Mouse (Mus musculus): ENCODE data around the gene Xab2. TPM values are rescaled to one million over a fixed set of nuclear protein-coding genes. Genes with fewer than 3 reads are reported as not detected.
A peak's percentile ranks its signal among the peaks of the same experiment; 100 is the strongest.

Xab2 gene
- 10 to 100 TPM in 1 of 2 experiments, 1 to 10 TPM in 1; 9.5 to 10.0 TPM for total RNA-seq (2021)
- long read RNA-seq, experiment 1, partial matches to known transcripts, result 1 of 4 reads
- long read RNA-seq, experiment 1, other reads (novel, unspliced or antisense), result 0 of 4 reads
- long read RNA-seq, experiment 2, transcript Xab2-201 (19 exons, 2,677 nt), result major isoform, 15 of 21 reads
- long read RNA-seq, experiment 2, partial matches to known transcripts, result 4 of 21 reads
- long read RNA-seq, experiment 2, other reads (novel, unspliced or antisense), result 2 of 21 reads

DNA sequence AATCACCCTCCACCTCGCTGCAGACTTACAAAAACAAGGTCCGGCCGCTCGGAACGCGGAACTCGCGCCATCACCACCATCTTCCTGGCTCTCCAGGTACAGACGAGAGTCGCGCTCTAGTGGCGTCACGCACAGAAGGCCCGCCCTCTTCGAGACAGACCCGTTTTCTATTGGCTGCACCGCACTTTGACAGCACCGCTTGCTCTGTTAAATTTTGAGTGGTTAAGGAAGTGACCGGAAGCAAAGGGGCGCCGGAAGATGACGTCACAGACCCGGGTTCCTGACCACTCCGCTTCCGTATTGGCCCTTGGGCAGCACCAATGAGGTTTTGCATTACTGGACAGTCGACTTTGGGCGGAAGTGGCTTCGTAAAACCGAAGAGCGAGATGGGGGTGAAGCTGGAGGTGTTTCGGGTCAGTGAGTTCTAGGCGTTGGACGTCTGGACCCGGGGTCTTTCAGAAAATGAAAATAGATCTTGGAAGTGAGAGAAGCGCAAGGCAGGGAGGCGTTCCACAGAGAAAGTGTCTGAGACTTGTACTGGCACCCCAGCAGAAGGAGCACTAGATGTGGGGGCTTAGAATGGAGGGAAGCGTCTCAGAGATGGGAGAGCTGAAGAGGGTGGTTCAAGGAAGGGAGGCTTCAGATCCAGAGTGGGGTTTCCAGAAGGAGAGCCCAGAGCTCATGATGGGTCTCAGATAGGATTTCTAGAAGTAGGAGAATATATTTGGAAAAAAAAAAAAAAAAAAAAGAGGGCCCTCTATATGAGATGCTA lies at the start of gene Xab2, which contains the start of gene Pet100:
Gene Xab2 (minus strand): TSS at position 118 of the 772 bp plus-strand sequence.
Gene Pet100 (plus strand): TSS at position 350 of the 772 bp plus-strand sequence.
- DNase-seq, result peak; percentile 98

DNA sequence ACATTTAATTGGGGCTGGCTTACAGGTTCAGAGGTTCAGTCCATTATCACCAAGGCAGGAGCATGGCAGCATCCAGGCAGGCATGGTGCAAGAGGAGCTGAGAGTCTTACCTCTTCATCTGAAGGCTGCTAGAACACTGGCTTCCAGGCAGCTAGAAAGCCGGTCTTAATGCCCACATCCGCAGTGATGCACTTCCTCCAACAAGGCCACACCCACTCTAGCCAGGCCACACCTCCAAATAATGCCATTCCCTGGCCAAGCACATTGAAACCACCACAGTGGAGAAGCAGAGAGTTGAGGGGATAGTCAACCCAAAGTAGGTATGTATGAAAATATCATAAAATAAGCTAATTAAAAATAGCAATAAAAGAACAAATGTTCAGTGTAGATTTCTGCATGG lies 49.3 kb upstream of the Xab2 start:
- DNase-seq, result no peak

DNA sequence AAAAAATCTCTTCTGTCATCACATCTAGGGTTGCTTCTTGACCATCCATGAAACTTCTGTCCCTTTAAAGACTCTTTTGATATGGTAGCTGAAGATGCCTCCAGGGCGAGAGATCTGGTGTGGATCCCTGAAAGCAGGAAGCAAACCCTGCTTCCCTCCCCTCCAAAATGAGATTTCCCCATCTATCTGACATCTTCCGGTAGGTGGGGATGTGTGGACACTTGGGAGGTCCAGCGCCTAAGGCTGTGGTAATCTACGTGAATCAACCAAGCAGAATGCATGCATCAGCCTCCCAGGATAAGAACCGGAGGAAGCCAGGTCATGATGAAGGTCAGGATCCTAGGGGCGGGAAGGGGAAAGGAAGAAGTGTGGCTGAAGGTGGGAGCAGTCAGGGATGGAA lies 44.4 kb upstream of the Xab2 start, which contains the start of gene Mcemp1:
Gene Mcemp1 (plus strand): TSS at position 248 of the 400 bp plus-strand sequence.
- no peak for DNase-seq

DNA sequence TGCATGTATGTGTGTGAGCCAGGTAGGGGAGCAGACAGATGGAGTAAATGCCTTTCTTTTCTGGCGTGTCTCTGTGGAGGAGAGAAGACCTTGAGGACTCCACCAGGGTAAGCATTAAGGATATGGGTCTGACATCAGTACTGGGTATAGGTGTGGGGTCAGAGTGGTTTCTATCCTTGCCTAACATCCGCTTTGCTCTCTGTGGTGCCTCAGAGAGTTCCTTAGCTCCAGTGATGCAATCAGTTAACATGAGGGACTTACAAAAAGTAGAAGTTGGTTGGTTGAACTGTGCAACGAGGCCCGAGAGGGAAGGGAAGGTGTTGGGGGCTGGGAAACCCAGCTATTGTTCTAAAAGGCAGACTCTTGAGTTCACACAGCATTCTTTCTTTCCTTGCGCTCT lies 43.3 kb upstream of the Xab2 start:
- no peak for DNase-seq

DNA sequence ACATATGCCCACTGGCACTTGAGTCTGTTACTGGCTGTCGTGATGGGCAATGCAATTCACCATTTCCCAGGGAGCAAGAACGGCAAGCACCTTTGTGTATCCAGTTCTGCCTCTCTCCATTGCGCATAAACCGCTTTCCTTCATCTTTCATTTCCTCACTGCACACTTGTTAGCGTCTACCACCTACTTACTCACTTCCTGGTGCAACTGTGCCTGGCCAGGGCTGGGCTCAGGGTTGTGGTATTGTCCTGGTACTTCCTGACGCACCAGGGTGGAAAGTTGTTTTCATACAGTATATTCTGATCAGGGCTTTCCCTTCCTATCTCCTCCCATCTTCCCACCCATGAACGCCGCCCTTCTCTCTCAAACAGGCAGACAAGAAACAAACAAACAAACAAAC lies 39.8 kb upstream of the Xab2 start:
- DNase-seq, result no peak

DNA sequence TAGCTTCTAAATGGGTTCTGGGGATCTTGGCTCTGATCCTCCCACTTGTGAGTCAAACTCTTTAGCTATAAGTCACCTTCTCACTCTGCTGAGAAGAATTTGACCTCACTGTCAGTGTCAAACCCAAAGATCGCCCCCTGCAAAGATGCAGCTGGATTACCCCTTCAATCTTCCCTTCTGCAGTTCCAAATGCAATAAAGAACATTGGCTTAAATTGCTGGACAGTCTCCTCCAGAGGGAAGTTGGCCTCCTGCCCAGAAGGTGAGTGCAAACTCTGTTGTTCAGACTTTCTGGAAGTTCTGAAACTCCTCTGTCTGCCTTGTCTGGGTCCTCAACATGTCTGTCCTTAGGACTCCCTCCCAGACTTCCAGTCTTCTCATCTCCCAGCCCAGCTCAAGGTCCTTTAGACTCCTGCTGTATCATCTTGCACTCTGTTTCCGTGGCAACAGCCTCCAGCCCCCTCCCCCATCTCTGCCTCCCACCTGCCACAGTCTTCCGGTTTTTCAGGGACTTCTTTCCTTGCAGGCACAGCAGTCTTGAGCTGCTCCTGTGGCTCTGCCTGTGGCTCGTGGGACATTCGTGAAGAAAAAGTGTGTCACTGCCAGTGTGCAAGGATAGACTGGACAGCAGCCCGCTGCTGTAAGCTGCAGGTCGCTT lies 35.7 kb upstream of the Xab2 start:
- DNase-seq, result no peak

DNA sequence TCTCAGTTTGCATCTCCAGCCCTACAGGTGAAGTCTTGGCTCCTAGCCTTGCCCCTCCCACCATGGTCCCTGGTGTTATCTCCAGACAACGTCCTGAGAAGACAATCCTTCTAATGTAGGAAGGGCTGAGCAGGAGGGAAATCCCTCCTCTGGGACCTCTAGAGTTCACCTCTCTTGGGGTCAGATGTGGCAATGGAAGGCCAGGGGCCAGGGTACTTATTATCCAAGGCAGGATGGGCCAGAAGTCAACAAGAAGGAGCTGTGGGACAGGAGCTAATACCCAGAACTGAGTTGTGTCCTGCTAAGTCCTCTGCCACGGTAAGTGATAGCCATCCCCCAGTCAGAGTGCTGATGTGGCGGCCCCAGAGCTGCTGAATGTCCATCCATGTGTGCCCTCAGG lies 34.4 kb upstream of the Xab2 start, which contains the start of gene Retn:
Gene Retn (plus strand): TSS at position 245 of the 400 bp plus-strand sequence.
- no peak for DNase-seq

DNA sequence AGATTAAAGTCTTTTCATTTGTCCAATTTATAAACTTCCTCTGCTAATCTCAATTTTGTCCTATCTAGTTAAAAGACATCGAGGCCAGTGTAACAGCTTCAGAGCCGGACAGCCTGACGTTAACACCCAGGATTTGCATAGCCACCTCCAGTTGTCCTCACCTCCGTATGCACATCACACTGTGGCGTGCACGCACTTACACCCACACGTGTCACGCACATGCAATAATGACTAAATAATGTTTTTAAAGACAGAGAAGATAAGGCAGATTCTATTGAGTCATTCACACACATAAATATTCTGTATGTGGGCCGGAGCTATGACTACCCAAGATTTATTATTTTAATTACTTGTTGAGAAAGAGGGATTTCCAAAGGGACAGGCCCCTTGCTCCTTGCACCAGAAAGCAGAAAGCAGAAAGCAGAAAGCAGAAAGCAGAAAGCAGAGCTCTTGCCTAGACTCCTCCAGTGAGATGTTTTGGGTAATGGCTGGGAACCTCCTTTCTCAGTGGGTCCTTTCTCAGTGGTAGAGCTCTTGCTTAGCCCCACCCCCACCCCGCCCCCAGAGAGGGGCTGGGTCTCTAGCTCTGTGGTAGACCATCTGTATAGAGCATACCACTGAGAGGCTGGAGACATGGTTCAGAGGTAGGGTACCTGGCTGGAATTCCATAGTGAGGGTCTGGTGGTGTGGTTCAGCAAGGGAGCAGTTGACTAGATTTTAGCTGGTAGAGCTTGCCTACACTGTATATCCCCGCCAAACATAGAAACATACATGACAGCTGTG lies 33.8 kb upstream of the Xab2 start:
- no peak for DNase-seq

DNA sequence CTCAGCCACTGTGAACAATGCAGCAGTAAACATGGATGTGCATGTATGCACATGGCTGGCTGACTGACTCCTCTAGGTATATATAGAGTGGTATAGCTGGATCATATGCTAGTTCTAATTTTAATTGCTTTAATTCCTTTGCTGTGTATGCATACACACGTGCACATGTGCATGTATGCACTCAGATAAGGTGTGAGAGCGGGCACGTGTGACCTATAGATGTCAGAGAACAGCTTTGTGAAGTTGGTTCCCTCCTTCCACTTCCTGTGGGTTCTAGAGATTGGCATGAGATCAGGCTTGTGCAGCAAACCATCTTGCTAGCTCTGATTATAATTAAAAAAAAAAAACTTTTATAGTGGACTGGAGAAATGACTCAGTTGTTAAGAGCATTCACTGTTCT lies 31.7 kb upstream of the Xab2 start:
- no peak for DNase-seq

DNA sequence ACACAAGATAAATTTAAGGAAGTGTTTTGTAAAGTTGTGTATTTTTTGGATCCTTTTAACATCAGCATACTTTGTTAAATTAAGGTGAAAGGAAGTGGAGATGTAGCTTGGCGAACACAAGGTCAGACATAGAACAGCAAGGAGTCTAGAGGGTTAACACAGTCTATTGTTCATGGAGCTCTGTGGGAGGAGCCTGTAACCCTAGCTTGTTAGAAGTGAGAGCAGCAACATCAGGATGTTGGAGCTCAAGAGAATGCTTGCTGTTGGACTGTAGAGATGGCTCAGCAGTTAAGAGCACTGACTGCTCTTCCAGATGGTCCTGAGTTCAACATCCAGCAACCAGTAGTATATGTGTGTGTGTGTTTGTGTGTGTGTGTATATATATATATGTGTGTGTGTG lies 27.9 kb upstream of the Xab2 start:
- no peak for DNase-seq

DNA sequence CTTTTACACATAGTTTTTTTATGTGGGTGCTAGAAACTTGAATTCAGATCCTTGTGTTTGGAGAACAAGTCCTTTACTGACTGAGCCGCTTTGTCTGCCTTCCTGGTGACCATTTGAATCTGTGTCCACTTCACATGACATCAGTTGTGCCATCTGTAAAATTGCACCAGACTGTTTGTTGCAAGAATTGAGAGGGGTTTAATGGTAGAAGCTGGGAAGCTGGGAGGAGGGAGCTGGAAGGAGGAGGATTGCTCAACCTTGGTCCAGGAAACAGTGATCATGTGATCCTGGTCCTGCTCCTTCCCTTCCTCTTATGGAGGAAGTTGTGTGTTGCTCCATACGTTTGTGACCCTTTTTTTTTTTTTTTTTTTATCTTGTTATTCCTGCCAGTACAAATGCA lies 27.2 kb upstream of the Xab2 start:
- DNase-seq, result no peak

DNA sequence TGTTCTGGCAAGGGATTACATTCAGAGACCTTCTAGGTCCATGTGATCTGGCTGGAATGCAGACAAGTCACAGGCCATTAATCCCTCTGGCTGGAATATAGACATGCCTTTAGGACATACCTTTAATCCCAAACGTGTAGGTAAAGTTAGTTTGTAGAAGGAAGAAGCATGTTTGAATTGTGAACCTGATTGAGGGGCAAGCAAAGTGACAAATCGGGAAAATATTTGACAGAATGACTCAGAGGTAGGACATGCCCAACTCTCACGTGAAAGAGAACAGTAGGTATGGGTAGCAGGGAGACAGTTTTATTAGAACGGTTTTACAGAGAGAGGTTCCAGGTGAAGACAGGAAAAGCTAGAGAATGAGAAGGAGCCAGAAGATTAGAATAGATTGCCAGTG lies 26.4 kb upstream of the Xab2 start:
- DNase-seq, result no peak

DNA sequence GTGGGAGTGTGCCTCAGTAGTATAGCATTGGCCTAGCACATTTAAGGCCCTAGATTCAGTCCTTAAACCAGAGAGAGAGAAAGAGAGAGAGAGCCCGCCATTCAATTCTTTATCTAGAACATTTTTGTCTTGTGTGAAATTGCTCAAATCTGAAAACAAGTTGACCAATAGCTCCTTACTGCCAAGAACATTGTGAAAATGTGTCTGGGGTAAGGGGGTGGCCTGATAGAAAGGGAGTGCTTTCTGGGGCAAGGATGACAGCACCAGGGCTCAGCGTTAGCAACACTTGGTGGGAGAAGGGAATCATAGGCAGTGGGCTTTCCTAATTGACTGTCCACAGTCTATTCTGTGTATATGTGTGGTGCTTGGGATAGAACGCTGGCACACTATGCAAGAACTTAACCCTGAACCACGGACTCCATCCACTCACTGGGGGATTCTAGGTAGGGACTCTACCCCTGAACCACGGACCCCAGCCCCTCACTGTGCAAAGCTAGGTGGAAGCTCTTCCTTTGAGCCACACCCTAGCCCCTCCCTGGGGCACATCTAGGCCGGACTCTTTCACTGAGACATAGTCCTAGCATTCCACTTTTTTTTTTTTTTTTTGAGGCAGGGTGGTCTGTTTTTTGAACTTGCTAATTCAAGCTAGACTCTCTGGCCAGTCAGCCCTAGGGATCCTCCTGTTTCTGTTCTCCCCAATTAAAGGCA lies 25.9 kb upstream of the Xab2 start:
- DNase-seq, result no peak

DNA sequence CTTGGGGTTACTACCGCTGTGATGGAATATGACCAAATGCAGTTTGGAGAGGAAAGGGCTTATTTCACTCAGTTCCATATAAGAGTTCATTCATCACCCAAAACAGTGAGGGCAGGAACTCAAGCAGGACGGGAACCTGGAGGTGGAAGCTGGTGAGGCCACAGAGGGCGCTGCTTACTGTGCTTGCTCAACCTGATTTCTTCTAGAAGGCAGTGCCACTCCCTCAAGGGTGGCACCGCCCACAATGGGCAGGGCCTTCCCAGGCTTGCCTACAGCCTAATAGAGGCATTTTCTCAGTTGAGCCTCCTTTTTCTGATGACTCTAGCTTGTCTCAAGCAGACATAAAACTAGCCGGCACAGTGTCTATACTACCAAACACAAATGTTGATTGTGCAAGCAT lies 24.7 kb upstream of the Xab2 start:
- no peak for DNase-seq

DNA sequence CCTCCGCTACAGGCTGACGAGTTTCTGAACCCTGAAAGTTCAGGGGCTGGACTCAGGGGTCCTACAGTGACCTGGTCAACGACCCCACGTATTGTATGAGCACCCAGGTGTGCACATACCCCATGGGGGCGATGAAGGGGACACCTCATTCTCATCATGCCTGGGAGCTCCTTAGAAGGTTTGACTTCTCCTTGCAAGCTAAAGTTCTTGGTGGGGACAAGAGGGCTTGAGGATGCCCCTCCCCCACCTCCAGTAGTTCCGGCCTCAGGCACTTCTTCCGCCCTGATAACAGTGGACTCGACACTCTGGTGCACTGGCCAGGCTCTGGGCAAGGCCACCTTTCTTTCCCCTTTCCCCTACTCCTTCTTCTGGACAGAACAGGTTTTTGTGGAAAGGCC lies 10.4 kb upstream of the Xab2 start:
- no peak for DNase-seq

DNA sequence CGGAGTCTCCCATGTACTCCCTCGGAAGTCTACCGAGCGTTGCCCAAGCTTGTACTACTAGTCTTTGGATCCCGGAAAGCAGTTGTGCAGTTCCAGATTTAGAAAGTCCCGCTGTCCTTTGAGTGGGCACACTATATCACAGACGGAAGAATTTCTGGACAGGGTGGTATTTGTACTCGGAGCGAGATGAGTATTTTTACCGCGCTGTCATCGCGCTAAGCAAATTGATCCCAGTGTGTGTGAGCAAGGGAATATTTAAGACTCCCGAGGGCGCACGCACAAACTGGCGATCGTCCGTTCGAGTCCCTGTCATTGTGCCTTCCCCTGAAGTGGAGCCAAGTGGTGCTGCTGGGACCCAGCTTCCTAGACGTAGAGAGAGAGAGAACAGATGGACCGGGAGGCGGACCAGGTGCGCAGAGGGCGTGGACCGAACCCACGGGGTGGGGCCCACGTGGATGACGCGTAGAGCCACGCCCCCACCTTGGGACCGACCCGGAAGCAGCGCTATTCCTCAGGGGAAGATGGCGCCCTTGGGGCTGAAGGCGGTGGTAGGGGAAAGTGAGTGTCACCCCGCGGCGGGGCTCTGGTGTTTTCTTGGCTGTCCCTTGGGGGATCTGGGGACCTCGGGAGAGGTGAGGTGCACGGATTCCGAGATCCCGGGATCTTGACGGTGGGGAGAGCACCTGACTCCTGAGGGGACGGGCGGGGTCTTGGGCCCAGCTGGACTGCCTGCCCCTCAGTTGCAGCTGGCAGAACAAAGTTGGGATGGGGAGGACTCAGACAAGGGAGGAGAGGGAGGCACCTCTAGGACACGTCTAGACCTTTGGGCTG lies 9.7 kb upstream of the Xab2 start, which contains the start of gene Stxbp2:
Gene Stxbp2 (plus strand): TSS at position 309 of the 831 bp plus-strand sequence.
- peak; percentile 31 for DNase-seq

DNA sequence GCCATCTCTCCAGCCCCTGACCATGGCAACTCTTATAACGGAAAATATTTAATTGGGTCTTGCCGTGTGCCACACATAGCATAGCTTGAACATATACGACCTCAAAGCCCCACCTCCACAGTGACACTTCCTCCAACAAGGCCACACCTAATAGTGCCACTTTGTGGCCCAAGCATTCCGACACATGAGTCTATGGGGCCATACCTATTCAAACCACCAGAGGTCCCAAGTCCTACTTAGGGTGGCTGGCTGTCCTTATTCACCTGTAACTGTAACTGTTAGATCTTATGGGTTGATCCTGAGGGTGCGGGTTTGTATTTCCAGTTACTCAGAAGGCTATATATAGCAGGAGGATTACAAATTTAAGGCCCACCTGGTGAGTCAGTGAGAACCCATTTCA lies 6.9 kb upstream of the Xab2 start:
- DNase-seq, result no peak

DNA sequence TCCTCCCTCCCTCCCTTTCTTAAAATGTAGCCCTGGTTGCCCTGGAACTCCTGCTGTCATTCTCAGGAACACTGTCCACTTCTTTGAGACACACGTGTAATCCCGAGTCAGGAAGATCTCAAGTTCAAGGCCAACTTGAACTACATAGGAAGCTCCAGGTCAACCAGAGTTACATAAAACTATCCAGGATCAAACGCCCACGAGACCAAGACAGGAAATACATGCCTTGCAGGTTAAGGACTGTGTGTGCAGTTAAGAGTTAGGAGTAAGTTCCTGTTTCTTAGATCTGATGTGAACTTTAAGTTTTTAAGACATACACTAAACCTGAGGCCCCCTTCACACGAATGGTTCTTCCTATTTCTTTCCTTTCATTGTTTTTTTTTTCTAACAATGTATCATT lies 5.9 kb upstream of the Xab2 start:
- no peak for DNase-seq

DNA sequence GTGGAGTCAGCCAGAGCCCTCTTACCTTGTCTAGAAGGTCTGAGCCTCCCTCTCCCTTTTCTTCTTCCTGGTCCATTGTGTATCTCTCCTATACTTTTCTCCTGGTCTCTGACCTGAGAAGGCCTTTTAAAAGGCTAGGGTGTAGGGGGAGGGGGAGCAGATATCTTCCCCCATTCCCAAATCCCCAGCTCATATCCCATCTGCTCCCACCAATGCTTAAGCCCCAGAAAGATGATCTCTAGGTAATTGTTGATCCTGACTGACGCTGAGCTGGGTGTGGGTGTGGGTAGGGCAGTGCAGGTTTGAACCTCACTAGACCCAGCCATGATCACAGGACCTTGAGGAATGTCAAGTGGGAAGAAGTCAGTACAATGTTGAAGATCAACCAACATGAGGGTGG lies 4.3 kb upstream of the Xab2 start, which contains the start of gene Pcp2:
Gene Pcp2 (minus strand): TSS at position 101 of the 400 bp plus-strand sequence.
- DNase-seq, result no peak

DNA sequence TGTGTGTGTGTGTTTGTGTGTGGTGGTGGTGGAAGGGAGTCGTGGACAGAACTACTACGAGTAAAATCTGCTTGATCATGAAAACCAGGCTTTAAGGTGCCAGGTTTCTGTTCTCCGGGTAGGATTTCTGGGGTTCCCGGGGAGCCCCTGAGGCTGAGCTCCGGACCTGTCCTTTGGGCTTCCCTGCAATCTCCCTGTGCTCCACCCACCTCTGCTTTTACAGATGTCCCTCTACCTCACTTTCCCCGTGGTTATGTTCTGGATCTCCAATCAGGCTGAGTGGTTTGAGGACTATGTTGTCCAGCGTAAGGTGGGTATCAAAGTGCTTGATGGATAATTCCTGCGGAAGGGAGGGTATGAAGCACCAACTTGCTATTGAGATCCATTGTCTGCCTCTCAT lies 1.0 kb upstream of the Xab2 start:
- DNase-seq, result no peak

DNA sequence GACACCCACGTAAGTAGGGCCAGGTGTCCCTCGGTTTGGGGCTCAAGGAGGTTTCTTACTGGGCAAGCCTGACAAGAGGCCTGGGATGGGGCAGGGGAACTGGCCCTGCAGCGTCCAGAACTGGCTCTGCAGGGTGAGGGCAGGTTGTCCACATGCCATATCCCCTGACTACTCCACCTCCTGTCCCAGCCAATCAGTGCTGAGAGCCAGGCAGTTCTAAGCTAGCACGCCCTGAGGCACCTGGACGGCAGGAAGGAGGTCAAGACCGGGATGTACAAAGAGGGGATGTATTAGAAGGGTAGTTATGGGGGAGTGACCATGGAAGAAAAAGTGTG lies 11.3 kb downstream of the Xab2 start:
- DNase-seq, result no peak

All from gastrocnemius, postnatal 25 days (tissue).